Mouse (Mus musculus) lung, embryonic 15.5 days (tissue): ENCODE results near the gene Fbxw21. TPM values are rescaled to one million over a fixed set of nuclear protein-coding genes. Genes with fewer than 3 reads are reported as not detected.

Experiments used
- polyA plus RNA-seq: library from polyadenylated mRNA; unstranded; fragments of >200 nt; fragmentation: Nextera tagmentation; extraction: Ambion mirVana; gene quantifications from 2 replicates; pipeline ENCODE4 v1.2.1, GENCODE M21; 2015

The Fbxw21 gene
- polyA plus RNA-seq, 1 experiment from 2014 or later = not detected

Other genes with a start within 250 kb of the Fbxw21 start
- 0.25 TPM in 1 of 2 replicates, not detected in the other for gene Tmem89, start 247.4 kb downstream of the Fbxw21 start, polyA plus RNA-seq
- 437 and 446 TPM in 2 replicates for gene Uqcrc1, start 225.4 kb downstream of the Fbxw21 start, polyA plus RNA-seq
- gene Col7a1, start 208.5 kb downstream of the Fbxw21 start, polyA plus RNA-seq = 0.86 and 1.0 TPM in 2 replicates
- gene Ucn2, start 176.0 kb downstream of the Fbxw21 start, polyA plus RNA-seq = not detected in 2 replicates
- 10.2 and 11.3 TPM in 2 replicates for gene Pfkfb4, start 170.3 kb downstream of the Fbxw21 start, polyA plus RNA-seq
- 83.2 and 98.3 TPM in 2 replicates for gene Shisa5, start 123.5 kb downstream of the Fbxw21 start, polyA plus RNA-seq
- 12.7 and 14.0 TPM in 2 replicates for gene Trex1, start 102.3 kb downstream of the Fbxw21 start, polyA plus RNA-seq
- gene Atrip, start 87.9 kb downstream of the Fbxw21 start, polyA plus RNA-seq = 26.4 and 27.0 TPM in 2 replicates
- 11.2 and 11.5 TPM in 2 replicates for gene Ccdc51, start 79.5 kb downstream of the Fbxw21 start, polyA plus RNA-seq
- gene Tma7, start 79.5 kb downstream of the Fbxw21 start, polyA plus RNA-seq = 519 and 556 TPM in 2 replicates
- 18.2 and 18.4 TPM in 2 replicates for gene Plxnb1, start 66.7 kb downstream of the Fbxw21 start, polyA plus RNA-seq
- not detected in 2 replicates for gene Fbxw13, start 33.9 kb upstream of the Fbxw21 start, polyA plus RNA-seq
- gene Fbxw20, start 72.7 kb upstream of the Fbxw21 start, polyA plus RNA-seq = not detected in 2 replicates
- not detected in 2 replicates for gene Fbxw14, start 125.6 kb upstream of the Fbxw21 start, polyA plus RNA-seq
- not detected in 2 replicates for gene Fbxw28, start 177.6 kb upstream of the Fbxw21 start, polyA plus RNA-seq
- not detected in 2 replicates for gene Fbxw22, start 242.3 kb upstream of the Fbxw21 start, polyA plus RNA-seq